Mouse (Mus musculus) R1 (cell line): ENCODE measurements around the gene Gm5244.

Experiments used
- DNase-seq: peaks from one replicate; pipeline ENCODE4 v3.0.0-alpha.2; 2018; ENCODE audit warnings: low read depth, low spot score

Gene Gm5244

DNA sequence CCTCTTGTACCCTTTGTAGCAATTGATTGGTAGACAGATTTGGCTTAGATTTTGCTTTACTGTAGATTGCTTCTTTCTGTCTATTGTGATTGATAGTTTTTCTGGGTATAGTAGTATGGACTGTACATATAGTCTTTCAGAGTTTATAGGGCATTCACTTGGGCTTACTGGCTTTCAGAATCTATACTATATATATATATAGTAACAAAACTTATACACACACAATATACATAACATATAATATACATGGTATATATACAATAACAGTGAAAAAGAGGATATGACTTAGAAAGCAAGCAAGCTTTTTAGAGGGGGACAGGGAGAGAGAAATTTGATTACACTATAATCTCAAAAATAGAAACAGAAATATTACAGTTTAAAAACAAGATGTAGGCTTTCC lies at the start of gene Gm5244:
Gm5244 (plus strand) TSS at position 301 of the 400 bp plus-strand sequence.
- DNase-seq = no peak

DNA sequence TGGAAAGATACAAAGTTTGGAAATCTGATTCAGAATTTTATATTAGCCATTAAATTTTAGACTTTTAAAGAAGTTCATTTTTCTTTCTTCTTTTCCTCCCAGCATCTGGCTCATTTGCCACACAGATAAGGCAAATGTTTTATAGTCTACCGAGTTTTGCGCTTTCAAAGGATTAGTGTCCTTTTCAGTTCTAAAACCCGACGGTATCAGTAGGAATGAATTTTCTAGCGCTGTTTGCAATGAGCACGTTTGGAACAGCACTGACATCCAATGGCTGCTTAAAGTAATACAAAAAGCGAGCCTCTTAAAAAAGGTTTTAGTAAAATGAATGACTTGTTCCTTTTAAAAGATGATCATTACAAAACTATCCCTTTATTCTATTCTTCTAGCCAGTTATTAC lies 49.4 kb upstream of the Gm5244 start:
- peak; percentile 18 for DNase-seq

DNA sequence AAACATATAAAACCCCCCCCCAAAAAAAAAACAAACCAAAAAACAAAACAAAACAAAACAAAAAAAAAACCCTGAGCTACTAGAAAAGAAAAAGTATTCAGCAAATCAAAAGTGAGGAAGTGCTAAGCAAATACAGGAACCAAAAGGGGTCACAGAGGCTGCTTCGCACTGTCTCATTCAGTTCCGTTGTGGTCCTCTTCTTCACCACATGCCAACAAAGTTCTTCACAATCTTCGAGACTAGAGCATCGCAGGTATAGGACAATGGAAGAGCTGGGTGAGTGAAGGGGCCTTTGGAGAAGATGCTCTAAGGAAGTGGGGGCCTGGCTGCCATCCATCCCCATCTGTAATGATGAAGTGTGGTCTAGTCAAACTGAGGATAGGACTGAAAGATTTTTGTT lies 48.1 kb upstream of the Gm5244 start:
- no peak for DNase-seq

DNA sequence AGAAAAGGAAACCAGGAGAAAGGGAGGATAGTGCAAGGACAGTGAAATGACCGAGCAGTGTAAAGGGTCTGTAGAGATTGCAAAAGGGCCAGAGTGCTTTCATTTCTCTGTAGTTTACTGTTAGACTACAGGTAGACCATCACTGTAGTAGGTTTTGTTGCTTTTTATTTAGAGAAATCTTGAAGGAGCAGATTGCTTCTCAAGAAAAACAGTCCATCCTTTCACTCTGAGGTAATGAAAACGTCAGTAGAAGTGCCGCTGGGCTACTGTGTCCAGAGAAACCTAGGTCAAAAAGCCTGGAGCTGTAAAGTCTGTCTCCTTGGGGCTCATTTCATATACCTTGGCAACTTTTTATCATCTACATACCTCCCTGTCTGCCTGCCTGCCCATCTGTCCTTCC lies 47.4 kb upstream of the Gm5244 start:
- no peak for DNase-seq

DNA sequence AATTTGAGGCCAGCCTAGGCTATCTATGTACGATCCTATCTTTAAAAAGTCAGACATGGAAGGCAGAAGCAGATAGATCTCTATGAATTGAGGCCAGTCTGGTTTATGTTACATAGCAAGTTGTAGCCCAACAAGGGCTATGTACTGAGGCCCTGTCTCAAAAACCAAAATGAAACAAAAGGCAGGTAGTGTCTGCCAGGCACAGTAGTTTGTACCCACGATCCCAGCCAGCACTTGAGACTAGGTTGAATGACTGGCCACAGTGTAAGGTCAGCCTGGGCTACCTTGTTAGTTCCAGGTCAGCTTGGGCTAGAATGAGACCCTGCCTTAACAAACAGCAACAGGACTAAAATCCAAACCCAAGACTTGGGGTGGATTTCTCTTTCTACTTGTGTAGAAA lies 45.9 kb upstream of the Gm5244 start:
- DNase-seq = no peak

DNA sequence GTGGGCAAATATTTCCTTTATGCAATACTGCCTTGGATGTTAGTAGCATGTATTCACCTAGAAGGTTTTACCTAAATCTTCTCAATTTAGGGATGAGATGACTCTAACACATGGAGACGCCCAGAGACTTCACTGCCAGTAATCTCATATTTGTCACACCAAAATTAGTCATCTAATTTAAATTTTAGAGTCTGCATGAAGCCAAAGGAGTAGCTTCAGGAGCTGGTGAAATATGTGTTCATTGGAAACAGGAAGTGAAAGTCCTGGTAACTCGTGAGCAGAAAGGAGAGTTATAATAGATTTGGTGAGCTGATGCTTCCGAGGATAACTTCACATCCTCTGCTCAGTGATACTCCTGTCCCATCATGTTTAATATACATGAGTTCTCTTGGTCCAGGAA lies 45.4 kb upstream of the Gm5244 start:
- DNase-seq = no peak

DNA sequence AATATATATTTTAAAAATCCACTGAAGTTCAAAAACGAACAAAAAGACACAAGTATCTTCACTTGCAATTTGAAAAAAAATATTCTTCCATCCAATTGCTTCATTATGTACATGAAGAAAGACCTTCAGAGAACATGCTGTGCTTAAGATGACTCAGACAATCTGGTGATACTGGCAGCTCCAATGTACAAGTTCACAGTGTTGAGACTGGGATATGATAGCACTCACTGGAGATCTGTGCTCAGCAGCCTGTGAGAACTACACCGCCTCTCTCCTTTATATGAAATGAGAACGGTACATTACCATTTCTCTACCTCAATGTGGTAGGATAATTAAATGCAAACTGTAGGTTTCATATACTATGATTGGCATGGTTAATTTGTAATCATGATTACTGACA lies 43.7 kb upstream of the Gm5244 start:
- no peak for DNase-seq

DNA sequence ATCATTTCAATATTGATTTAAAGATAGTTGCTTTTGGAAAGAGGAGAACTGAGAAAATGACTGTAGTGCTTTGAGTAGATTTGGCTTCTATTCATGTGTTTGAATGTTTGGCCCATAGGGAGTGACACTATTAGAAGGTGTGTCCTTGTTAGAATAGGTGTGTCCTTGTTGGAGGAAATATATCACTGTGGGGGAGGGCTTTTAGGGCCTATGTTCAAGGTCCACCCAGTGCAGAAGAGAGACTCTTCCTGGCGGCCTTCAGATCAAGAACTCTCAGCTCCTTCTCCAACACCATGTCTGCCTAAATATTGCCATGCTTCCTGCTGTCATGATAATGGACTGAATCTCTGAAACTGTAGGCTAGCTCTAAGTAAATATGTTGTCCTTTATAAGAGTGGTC lies 42.2 kb upstream of the Gm5244 start:
- DNase-seq = no peak

DNA sequence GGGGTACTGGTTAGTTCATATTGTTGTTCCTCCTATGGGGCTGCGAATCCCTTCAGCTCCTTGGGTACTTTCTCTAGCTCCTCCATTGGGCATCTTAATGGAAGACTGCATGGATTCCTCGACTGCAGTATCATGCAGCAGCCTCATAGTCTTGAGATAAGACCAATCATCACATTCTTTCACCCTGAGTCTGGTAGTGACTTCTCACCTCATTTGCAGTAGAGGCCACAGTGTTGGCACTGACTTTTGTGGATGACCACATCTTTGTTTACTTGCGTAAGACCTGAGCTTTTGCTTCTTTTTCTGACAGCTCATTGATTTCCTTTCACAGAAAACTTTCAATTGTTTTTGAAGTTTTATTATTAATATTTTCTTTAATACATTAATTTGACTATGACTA lies 40.8 kb upstream of the Gm5244 start:
- DNase-seq = no peak

DNA sequence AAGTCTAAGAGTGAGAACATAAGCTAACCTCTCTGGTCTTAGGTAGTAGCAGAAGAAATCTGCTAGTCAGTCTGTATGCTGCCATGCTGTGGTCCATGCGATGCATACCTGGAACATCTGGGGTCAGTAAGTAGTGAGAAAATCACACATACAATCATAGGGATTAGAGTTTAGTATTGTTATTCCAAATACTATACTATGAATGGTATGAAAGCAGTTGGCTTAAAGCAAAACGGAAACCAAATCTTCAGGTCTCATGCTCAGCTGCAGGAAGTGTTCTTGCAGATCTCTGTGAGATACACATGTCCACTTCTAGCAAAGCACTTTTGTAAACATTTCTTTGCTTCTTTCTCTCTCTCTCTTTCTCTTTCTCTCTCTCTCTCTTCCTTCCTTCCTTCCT lies 40.3 kb upstream of the Gm5244 start:
- no peak for DNase-seq

DNA sequence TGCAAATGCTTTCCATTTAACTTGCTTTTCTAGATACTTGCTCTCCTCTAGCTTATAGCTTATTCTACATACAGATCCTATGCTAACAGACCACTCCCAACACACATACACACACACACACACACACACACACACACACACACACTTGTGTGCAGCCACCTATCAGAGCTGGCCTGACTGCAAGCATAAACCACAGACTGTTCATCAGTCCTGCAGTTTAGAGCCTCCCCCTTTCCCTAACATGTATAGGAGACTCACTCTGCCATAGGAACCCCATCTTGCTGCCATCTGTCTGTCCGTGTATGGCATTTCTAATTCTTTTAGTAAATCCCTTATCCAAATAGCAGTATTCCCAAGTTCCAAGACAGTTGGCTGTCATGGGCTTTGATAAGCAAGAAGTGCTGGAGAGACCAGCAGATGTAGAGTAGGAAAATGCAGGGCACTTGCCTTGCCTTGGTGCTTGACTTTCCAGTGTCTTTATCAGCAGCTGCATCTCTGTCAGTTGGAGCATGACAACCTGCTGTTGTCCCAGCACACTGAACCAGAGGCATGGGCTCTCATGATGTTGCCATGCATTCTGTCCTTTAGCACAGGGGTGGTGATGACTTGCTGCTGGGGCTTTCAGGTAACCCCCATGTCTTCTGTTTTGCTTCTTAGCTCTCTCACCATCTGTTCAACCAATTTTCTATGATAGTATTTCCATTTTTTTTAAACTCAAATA lies 33.7 kb upstream of the Gm5244 start:
- DNase-seq = no peak

DNA sequence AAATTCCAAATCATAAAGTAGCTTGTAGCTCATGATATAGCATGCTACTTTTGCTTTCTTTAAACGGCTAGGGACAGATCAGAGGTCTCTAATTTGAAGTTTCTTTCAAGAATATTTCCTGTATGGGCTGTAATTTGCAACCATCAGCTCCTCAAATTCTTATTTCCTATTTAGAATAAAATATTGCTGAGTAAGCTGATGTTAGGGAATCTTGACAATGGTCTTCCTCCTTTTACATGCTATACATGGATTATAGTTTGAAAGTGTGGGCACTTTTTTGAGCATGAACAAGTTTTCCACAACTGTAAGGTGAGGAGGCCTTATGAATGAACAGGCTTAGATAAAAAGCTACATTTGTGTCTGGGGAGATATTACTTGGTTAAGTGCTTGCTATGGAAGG lies 32.6 kb upstream of the Gm5244 start:
- DNase-seq = no peak

DNA sequence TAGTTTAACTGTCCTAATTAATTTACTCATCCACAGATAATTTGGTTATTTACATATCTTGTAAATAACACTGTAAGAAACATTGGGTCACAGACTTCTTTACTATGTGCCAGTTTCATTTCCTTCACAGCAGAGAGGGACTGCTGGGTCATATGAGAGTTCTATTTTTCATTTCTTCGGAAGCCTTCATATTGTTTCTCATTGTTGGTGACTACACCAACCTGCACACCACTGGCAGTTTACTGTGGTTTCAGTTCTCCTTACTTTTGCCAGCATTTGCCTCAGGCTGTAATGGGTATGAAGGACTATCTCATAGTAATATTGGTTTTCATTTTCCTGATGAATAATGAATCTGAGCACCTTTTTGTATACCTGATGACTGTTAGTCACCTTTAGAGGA lies 28.0 kb upstream of the Gm5244 start:
- DNase-seq = no peak

DNA sequence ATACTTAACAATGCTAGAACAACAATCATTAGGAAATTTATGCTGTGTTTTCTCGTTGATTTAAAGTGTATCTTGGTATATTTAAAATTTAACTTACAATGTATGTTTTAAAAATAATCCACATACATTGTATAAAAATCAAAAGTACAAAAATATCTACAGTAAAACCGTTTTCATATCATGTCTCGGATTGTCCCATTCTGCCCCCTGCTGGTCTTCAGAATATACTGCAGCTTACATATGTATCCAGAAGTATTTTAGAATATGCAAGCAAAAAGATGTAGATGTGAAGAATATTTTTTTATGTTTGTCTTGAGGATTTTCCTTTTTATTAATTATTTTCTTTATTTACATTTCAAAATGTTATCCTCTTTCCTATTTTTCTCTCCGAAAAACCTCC lies 26.1 kb upstream of the Gm5244 start:
- peak; percentile 27 for DNase-seq

DNA sequence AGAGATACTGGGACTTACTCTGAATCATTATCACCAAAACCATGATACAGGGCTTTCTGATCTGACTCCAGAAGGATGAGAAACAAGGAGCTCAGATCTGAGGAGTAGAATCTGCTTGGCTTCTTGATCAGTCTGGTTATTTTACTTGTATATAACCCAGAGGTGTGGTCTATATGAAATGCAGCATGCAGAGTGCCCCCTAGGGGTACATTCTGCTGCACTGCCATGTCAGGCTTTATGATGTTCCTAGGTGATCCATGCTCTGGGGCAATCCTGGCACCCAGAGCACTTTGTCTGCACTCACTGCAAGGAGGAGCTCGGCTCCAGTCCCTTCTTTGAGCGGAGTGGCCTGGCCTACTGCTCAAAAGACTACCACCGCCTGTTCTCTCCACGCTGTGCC lies 21.9 kb upstream of the Gm5244 start:
- DNase-seq = peak; percentile 10

DNA sequence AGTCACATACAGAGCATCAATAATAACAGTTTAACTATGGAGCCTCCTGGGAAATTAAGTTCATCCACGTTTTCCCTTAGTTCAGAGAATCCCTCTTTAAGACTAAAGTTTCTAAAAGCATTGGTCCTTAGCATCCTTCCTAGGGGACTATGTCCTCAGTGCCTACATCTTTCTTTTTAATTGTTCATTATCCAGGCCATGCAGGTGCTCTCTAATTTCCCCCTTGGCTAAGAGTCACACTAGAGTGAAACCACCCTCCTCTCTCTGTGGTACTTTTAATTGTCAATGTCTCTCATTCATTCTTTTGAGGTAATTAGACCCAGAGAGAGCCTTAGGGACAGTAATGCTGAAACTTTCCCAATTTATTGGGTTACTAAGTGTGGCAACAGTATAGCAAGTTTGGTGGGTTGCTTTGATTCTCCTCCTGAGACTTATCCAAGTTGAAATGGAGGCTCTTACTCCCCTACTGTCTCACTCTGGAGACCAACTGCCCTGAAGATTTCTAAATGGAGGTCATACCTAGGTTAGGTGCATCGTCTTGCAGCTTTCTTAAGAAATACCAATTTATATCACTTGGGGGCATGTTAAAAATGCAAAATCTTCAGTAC lies 15.6 kb upstream of the Gm5244 start:
- no peak for DNase-seq

DNA sequence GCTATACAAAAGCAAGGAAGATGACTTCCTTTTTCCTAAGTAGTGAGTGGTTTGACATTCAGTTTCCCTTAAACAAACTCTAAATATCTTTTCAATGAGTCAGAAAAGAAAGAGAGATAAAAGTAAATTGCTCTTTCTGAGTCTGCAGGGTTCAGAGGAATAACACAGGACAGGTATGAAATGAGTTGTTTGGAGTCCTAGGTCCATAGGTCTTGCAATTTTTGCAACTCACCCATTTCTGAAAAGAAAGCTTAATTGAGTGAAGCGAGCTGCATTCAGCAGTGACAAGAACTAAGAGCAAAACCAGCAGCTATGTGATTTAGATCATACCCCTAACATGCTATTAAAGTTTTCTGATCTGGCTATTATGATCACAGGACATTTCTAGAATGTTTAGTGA lies 14.9 kb upstream of the Gm5244 start:
- DNase-seq = no peak

DNA sequence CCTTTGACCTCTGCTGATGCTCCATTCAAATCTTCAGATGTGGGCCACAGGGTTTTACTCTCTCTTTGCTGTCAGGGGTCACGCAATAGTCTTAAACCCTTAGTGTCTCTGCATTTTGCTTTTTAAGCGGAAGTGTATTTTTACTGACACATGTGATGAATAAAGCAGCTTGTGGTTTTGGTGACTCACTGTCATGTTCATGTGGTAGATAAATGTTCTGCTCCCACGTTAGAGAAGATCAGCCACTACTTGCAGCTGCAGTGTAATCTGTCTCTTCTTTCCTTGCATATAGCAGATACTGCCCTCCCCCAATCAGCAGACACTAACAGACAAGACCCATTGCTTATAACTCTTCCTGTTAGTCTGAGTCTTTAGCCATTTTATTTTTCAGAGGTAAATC lies 12.9 kb upstream of the Gm5244 start:
- DNase-seq = no peak

DNA sequence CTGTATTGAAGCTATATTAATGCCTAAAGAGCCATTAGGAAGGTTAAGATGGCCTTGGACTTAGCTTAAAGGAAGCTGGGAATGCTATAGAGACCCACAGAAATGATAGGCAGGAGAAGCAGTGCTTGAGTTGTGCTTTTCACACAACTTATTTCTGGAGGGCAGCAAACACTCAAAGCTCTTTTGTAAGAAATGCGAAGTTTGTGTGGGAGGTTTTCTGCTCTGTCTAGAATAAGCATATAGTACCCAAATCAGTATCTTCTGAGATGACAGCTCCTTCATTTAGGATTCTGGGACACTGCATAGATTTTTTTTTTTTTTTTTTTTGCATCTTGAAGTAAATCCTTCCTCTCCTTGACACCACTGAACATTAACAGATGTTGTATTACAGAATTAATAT lies 8.0 kb upstream of the Gm5244 start:
- no peak for DNase-seq

DNA sequence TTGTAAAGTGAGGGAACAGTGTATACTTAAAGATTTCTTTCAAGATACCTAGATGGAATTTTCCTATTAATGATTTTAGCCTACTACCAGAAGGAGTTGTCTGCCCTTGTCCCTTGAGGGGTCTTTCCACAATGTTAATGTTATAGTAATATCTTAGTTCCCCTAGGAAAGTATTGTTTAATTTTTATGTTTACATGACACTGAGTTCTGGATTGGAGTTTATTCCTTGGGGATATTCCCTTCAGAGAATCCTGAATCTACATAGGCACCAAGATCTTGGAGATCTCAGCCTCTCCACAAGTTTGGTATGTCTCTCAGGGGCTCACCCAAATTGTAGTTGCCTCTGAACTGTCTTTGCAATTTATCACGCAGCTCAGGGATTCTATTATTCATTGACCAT lies 10.5 kb downstream of the Gm5244 start, which contains the start of gene Olfr1444:
Olfr1444 (plus strand) TSS at position 301 of the 400 bp plus-strand sequence.
- no peak for DNase-seq

DNA sequence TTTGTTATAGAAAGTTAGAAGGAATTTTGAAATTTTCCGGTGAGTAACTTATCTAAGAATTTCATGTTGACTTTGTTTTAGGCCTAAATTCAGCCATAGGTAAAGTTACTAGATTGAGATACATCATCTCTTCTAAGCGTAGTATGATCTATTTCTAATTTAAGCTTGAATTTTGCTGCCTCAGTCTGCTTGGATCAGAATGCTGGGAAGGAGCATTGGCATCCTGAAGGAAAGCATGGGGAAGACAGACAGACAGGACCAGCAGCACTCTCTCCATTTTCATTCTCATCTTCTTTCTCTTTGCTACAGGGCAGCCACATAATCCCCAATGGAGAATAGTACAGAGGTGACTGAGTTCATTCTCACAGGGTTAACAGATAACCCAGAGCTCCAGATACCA lies 37.1 kb downstream of the Gm5244 start, which contains the start of gene Olfr1445:
Olfr1445 (plus strand) TSS at position 301 of the 400 bp plus-strand sequence.
- no peak for DNase-seq

DNA sequence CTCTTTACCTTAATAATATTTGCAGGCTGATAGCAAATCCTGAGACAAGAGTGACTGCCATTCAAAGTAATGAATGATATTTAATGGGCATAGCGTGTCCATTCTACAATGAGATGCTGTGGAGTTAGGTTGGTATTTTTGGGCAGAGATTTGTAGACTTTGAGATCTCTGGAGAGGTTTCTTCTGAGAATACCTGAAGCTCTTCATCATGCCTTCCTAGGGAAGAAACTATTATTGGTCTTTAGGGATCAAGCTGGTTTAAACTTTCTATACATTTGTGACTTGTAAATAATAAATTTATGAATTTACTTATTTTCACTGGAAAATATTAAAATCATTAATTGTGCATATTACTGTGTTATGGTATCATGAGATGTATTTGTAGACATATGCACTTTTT lies 46.9 kb downstream of the Gm5244 start, which contains the start of gene Olfr1446:
Olfr1446 (minus strand) TSS at position 101 of the 400 bp plus-strand sequence.
- no peak for DNase-seq
